Mouse (Mus musculus) midbrain, embryonic 12.5 days (tissue): ENCODE data around the gene Jchain. TPM values are rescaled to one million over a fixed set of nuclear protein-coding genes. Genes with fewer than 3 reads are reported as not detected.

Source experiments
- ATAC-seq: fragments of 200-750 bp; cut with Nextera tagmentation; 2 replicates; pipeline ENCODE4 v1.8.0; 2017; ENCODE audit warnings: low read depth, moderate TSS enrichment, moderate library complexity; ENCODE audit not compliant: low FRiP score
- H3K27ac ChIP-seq: fragments of 300-500 bp; sonication (generic); replicated peaks from 2 replicates; pipeline ENCODE4 v1.5.1; 2016; ENCODE audit warnings: mild to moderate bottlenecking
- H3K27me3 ChIP-seq: fragments of 300-500 bp; sonication (generic); 2 replicates; pipeline ENCODE4 v1.6.1; 2016; ENCODE audit warnings: mild to moderate bottlenecking
- H3K36me3 ChIP-seq: fragments of 300-500 bp; sonication (generic); 2 replicates; pipeline ENCODE4 v1.6.1; 2016
- H3K4me1 ChIP-seq: fragments of 300-500 bp; sonication (generic); 2 replicates; pipeline ENCODE4 v1.6.1; 2016
- H3K4me2 ChIP-seq: fragments of 300-500 bp; sonication (generic); replicated peaks from 2 replicates; pipeline ENCODE4 v1.6.1; 2016; ENCODE audit warnings: mild to moderate bottlenecking, moderate library complexity
- H3K4me3 ChIP-seq: fragments of 300-500 bp; sonication (generic); 2 replicates; pipeline ENCODE4 v1.5.1; 2016; ENCODE audit warnings: mild to moderate bottlenecking
- H3K9ac ChIP-seq: fragments of 300-500 bp; sonication (generic); replicated peaks from 2 replicates; pipeline ENCODE4 v1.6.1; 2016; ENCODE audit warnings: mild to moderate bottlenecking, moderate library complexity
- H3K9me3 ChIP-seq: fragments of 300-500 bp; sonication (generic); 2 replicates; pipeline ENCODE4 v1.6.1; 2016; ENCODE audit warnings: mild to moderate bottlenecking
- WGBS: fragments of 180-500 bp; shearing (Covaris S2); methylation state at CpG from one replicate; pipeline ENCODE4 v1.1.7; 2016; 5-methylcytosine and 5-hydroxymethylcytosine counted together
- polyA plus RNA-seq: library from polyadenylated mRNA; unstranded; fragments of >200 nt; fragmentation: Nextera tagmentation; extraction: Ambion mirVana; gene quantifications from 2 replicates; pipeline ENCODE4 v1.2.1, GENCODE M21; 2016

Jchain gene
- polyA plus RNA-seq, 1 experiment from 2014 or later, result 0.17 TPM

GRCm38 (mm10) chr5:88491111-88491510 lies 36.6 kb downstream of the Jchain start:
- Histone ChIP-seq H3K9me3 (no peaks in the 10 kb centered on the region), H3K36me3 (no peaks in the 10 kb centered on the region), H3K4me1 (no peaks in the 10 kb centered on the region), H3K4me3 (no peak overlapping the region), H3K27ac (no peak overlapping the region), H3K4me2 (no peak overlapping the region), H3K9ac (no peak overlapping the region), H3K27me3 (no peaks in the 10 kb centered on the region)
- WGBS, result 55% methylated on average over 5 of the region's 5 CpGs
- ATAC-seq, result no peak

GRCm38 (mm10) chr5:88489004-88489403 lies 38.7 kb downstream of the Jchain start:
- no peak for ATAC-seq
- WGBS, result 75% methylated on average over 2 of the region's 2 CpGs

GRCm38 (mm10) chr5:88487675-88488074 lies 40.0 kb downstream of the Jchain start, which contains the start of gene Enam:
TSS of gene Enam (plus strand) at chr5:88487975.
- Histone ChIP-seq H3K4me1 (no peaks in the 10 kb centered on the region), H3K9me3 (no peaks in the 10 kb centered on the region), H3K36me3 (no peaks in the 10 kb centered on the region), H3K9ac (no peak within 1 kb of the TSS), H3K4me2 (no peak within 1 kb of the TSS), H3K27me3 (no peaks in the 10 kb centered on the region), H3K4me3 (no peak within 1 kb of the TSS), H3K27ac (no peak within 1 kb of the TSS)
- no peak for ATAC-seq

More at GRCm38 (mm10) chr5:88489004-88489403, 38.7 kb downstream of the Jchain start:
- H3K27ac ChIP-seq, result no peak overlapping the region
- H3K9me3 ChIP-seq, result no peaks in the 10 kb centered on the region
- H3K4me2 ChIP-seq, result no peak overlapping the region
- H3K9ac ChIP-seq, result no peak overlapping the region
- H3K4me1 ChIP-seq, result no peaks in the 10 kb centered on the region
- no peaks in the 10 kb centered on the region for H3K27me3 ChIP-seq
- H3K4me3 ChIP-seq, result no peak overlapping the region
- no peaks in the 10 kb centered on the region for H3K36me3 ChIP-seq

Other genes with a start within 250 kb of the Jchain start
- not detected in 2 replicates for gene Prol1, start 210.6 kb downstream of the Jchain start, polyA plus RNA-seq
- not detected in 2 replicates for gene Amtn, start 151.8 kb downstream of the Jchain start, polyA plus RNA-seq
- not detected in 2 replicates for gene Ambn, start 71.9 kb downstream of the Jchain start, polyA plus RNA-seq
- not detected in 2 replicates for gene Enam, start 39.9 kb downstream of the Jchain start, polyA plus RNA-seq
- gene Utp3, start 26.6 kb upstream of the Jchain start, polyA plus RNA-seq, result 58.2 and 59.1 TPM in 2 replicates
- gene Rufy3, start 37.1 kb upstream of the Jchain start, polyA plus RNA-seq, result 210 and 235 TPM in 2 replicates
- 99.9 and 105 TPM in 2 replicates for gene Grsf1, start 148.3 kb upstream of the Jchain start, polyA plus RNA-seq
- 15.8 and 17.5 TPM in 2 replicates for gene Mob1b, start 193.0 kb upstream of the Jchain start, polyA plus RNA-seq
- gene Dck, start 237.1 kb upstream of the Jchain start, polyA plus RNA-seq, result 114 and 117 TPM in 2 replicates